Mouse (Mus musculus): ENCODE results near the gene Fbxo47. TPM values are rescaled to one million over a fixed set of nuclear protein-coding genes. Genes with fewer than 3 reads are reported as not detected.

Gene Fbxo47
- total and polyA plus RNA-seq, 2 experiments from 2014 or later: 0.38 to 0.88 TPM

- H3K4me2 ChIP-seq (ENCODE audit: low read depth, low read length, poor library complexity, severe bottlenecking): no peak overlapping the region
Observed at GRCm38 (mm10) chr11:97808621-97809234, 75.2 kb downstream of the Fbxo47 start.

GRCm38 (mm10) chr11:97808093-97808492, 75.9 kb downstream of the Fbxo47 start:
- no peak overlapping the region for H3K27ac ChIP-seq (ENCODE audit: low read depth, low read length)
- no peaks in the 10 kb centered on the region for H3K9me3 ChIP-seq (ENCODE audit: low read length)
- no peak overlapping the region for H3K4me2 ChIP-seq (ENCODE audit: low read depth, low read length, poor library complexity, severe bottlenecking)
- no peak for ATAC-seq (ENCODE audit: low FRiP score)
- 60% methylated on average over 2 of the region's 2 CpGs for WGBS
- TF ChIP-seq CTCF (IDR thresholded peaks at IDR 0.05): no peak
- H3K4me1 ChIP-seq (ENCODE audit: insufficient read depth, low read length): peaks cover 42% of the 10 kb centered on the region
- DNase-seq (ENCODE audit: low spot score): no peak
- H3K9ac ChIP-seq (replicated peaks; ENCODE audit: low read length, poor library complexity, severe bottlenecking): no peak overlapping the region
- H3K27me3 ChIP-seq (ENCODE audit: insufficient read depth, low read length): no peaks in the 10 kb centered on the region
- peaks cover 13% of the 10 kb centered on the region for H3K36me3 ChIP-seq (ENCODE audit: insufficient read depth, low read length)
- no peak overlapping the region for H3K4me3 ChIP-seq (ENCODE audit: low read depth, low read length)

More at GRCm38 (mm10) chr11:97808621-97809234, 75.2 kb downstream of the Fbxo47 start:
- H3K36me3 ChIP-seq (ENCODE audit: insufficient read depth, low read length): peaks cover 13% of the 10 kb centered on the region
- ATAC-seq (ENCODE audit: low FRiP score): no peak
- no peak for DNase-seq (ENCODE audit: low spot score)
- H3K27ac ChIP-seq (ENCODE audit: low read depth, low read length): peak overlapping the region; percentile 26; the same call in 1 of the 2 replicates
- peaks cover 49% of the 10 kb centered on the region for H3K4me1 ChIP-seq (ENCODE audit: insufficient read depth, low read length)
- no peak overlapping the region for H3K9ac ChIP-seq (replicated peaks; ENCODE audit: low read length, poor library complexity, severe bottlenecking)
- no peaks in the 10 kb centered on the region for H3K9me3 ChIP-seq (ENCODE audit: low read length)
- no peak for TF ChIP-seq CTCF (IDR thresholded peaks at IDR 0.05)
- no peaks in the 10 kb centered on the region for H3K27me3 ChIP-seq (ENCODE audit: insufficient read depth, low read length)
- H3K4me3 ChIP-seq (ENCODE audit: low read depth, low read length): no peak overlapping the region
- 46% methylated on average over 5 of the region's 5 CpGs for WGBS

- Histone ChIP-seq H3K36me3 (ENCODE audit: insufficient read depth, low read length) (peaks cover 13% of the 10 kb centered on the region), H3K9me3 (ENCODE audit: low read length) (no peaks in the 10 kb centered on the region), H3K9ac (replicated peaks; ENCODE audit: low read length, poor library complexity, severe bottlenecking) (no peak overlapping the region), H3K4me1 (ENCODE audit: insufficient read depth, low read length) (peaks cover 38% of the 10 kb centered on the region), H3K4me2 (ENCODE audit: low read depth, low read length, poor library complexity, severe bottlenecking) (no peak overlapping the region), H3K27ac (ENCODE audit: low read depth, low read length) (no peak overlapping the region), H3K4me3 (ENCODE audit: low read depth, low read length) (no peak overlapping the region), H3K27me3 (ENCODE audit: insufficient read depth, low read length) (no peaks in the 10 kb centered on the region)
- no peak for TF ChIP-seq CTCF (IDR thresholded peaks at IDR 0.05)
- 59% methylated on average over 6 of the region's 6 CpGs for WGBS
- DNase-seq (ENCODE audit: low spot score): no peak
- no peak for ATAC-seq (ENCODE audit: low FRiP score)
Observed at GRCm38 (mm10) chr11:97807626-97808025, 76.3 kb downstream of the Fbxo47 start.

- no peaks in the 10 kb centered on the region for H3K9me3 ChIP-seq (ENCODE audit: low read length)
- H3K4me3 ChIP-seq (ENCODE audit: low read depth, low read length): no peak overlapping the region
- no peak overlapping the region for H3K27ac ChIP-seq (ENCODE audit: low read depth, low read length)
- no peak overlapping the region for H3K4me2 ChIP-seq (ENCODE audit: low read depth, low read length, poor library complexity, severe bottlenecking)
- no peaks in the 10 kb centered on the region for H3K27me3 ChIP-seq (ENCODE audit: insufficient read depth, low read length)
- peaks cover 13% of the 10 kb centered on the region for H3K36me3 ChIP-seq (ENCODE audit: insufficient read depth, low read length)
- no peak for TF ChIP-seq CTCF (IDR thresholded peaks at IDR 0.05)
- peaks cover 37% of the 10 kb centered on the region for H3K4me1 ChIP-seq (ENCODE audit: insufficient read depth, low read length)
- ATAC-seq (ENCODE audit: low FRiP score) (no peak), DNase-seq (ENCODE audit: low spot score) (no peak)
- H3K9ac ChIP-seq (replicated peaks; ENCODE audit: low read length, poor library complexity, severe bottlenecking): no peak overlapping the region; the same call in 1 of the 2 replicates
- 49% methylated on average over 7 of the region's 7 CpGs for WGBS
Observed at GRCm38 (mm10) chr11:97806613-97806964, 77.4 kb downstream of the Fbxo47 start.

- WGBS: 29% methylated on average over 15 of the region's 15 CpGs
- DNase-seq (ENCODE audit: low spot score) (no peak), ATAC-seq (ENCODE audit: low FRiP score) (0 out of 2 replicates have a peak, but pooled peaks have one; percentile 48)
- Histone ChIP-seq H3K27ac (ENCODE audit: low read depth, low read length) (peak overlapping the region; percentile 69), H3K4me2 (ENCODE audit: low read depth, low read length, poor library complexity, severe bottlenecking) (peak overlapping the region; percentile 27), H3K9ac (replicated peaks; ENCODE audit: low read length, poor library complexity, severe bottlenecking) (peak overlapping the region; percentile 36), H3K36me3 (ENCODE audit: insufficient read depth, low read length) (peaks cover 13% of the 10 kb centered on the region), H3K4me3 (ENCODE audit: low read depth, low read length) (no peak overlapping the region), H3K4me1 (ENCODE audit: insufficient read depth, low read length) (peaks cover 31% of the 10 kb centered on the region), H3K27me3 (ENCODE audit: insufficient read depth, low read length) (no peaks in the 10 kb centered on the region), H3K9me3 (ENCODE audit: low read length) (no peaks in the 10 kb centered on the region)
- TF ChIP-seq CTCF (IDR thresholded peaks at IDR 0.05): no peak
Observed at GRCm38 (mm10) chr11:97805662-97806612, 78.0 kb downstream of the Fbxo47 start.
